Comparison of ENCODE assay signal across 9 mouse cellular contexts in genomic region chr3:103129367-103130159, GRCm38 (mm10). TPM values are rescaled to one million over a fixed set of nuclear protein-coding genes. Genes with fewer than 3 reads are reported as not detected.
DNase-seq lines count a peak whose midpoint lies in the region; ATAC-seq and TF ChIP-seq lines count a peak whose summit lies in the region.
"Had no signal": no experiment of that assay in that cellular context is flagged by ENCODE, and none has a peak within 500 bp of the region (broad histone marks: within the 10 kb centered on the region; RNA-seq: fewer than 3 reads in every experiment).

No protein-coding gene starts in this region.

- peak; percentile 67 to 68; a peak in 3 of 4 replicates for TF ChIP-seq EP300 in MEL (IDR thresholded peaks at IDR 0.05; ENCODE audit: low read depth in 1 of 2, low read length in 2 of 2)

- no peak overlapping the region for H3K4me2 ChIP-seq in hindbrain, embryonic 12.5 days (replicated peaks)
- no peak overlapping the region for H3K4me2 ChIP-seq in hindbrain, embryonic 14.5 days (replicated peaks)
- no peak overlapping the region for H3K4me2 ChIP-seq in embryonic facial prominence, embryonic 14.5 days (ENCODE audit: low read depth, low read length)
- H3K4me2 ChIP-seq in liver, embryonic 16.5 days (ENCODE audit: low read depth, low read length) = peak overlapping the region; percentile 64

- H3K36me3 ChIP-seq in hindbrain, embryonic 12.5 days = no peaks in the 10 kb centered on the region
- no peaks in the 10 kb centered on the region for H3K36me3 ChIP-seq in hindbrain, embryonic 14.5 days (replicated peaks; ENCODE audit: control insufficient read depth, insufficient read depth)
- H3K36me3 ChIP-seq in MEL (ENCODE audit: control insufficient read depth in 1 of 2, insufficient read depth in 2 of 2, low read length in 2 of 2) = peaks cover 0 to 17% of the 10 kb centered on the region in 2 experiments; a peak in 3 of 4 replicates
- H3K36me3 ChIP-seq in embryonic facial prominence, embryonic 14.5 days (ENCODE audit: control insufficient read depth, insufficient read depth, low read length) = 0 out of 2 replicates have a peak, but pooled peaks cover 7% of the 10 kb centered on the region
- H3K36me3 ChIP-seq in liver, embryonic 16.5 days (ENCODE audit: control insufficient read depth, insufficient read depth) = peaks cover 19% of the 10 kb centered on the region

- H3K27me3 ChIP-seq in hindbrain, embryonic 12.5 days = no peaks in the 10 kb centered on the region
- 0 out of 2 replicates have a peak, but pooled peaks cover 7% of the 10 kb centered on the region for H3K27me3 ChIP-seq in hindbrain, embryonic 14.5 days (ENCODE audit: control insufficient read depth, insufficient read depth, low read length)
- H3K27me3 ChIP-seq in MEL (ENCODE audit: control insufficient read depth in 1 of 2, insufficient read depth in 2 of 2, low read length in 2 of 2) = no peaks in the 10 kb centered on the region
- no peaks in the 10 kb centered on the region for H3K27me3 ChIP-seq in embryonic facial prominence, embryonic 14.5 days (replicated peaks; ENCODE audit: control insufficient read depth, insufficient read depth, low read length)
- H3K27me3 ChIP-seq in liver, embryonic 16.5 days (ENCODE audit: control insufficient read depth, insufficient read depth, low read depth, low read length) = no peaks in the 10 kb centered on the region

- TF ChIP-seq RAD21 in MEL (IDR thresholded peaks at IDR 0.05; ENCODE audit: low read depth, low read length) = no peak

- H3K9me3 ChIP-seq in hindbrain, embryonic 12.5 days (replicated peaks) = no peaks in the 10 kb centered on the region
- H3K9me3 ChIP-seq in hindbrain, embryonic 14.5 days (ENCODE audit: control insufficient read depth, low read length) = no peaks in the 10 kb centered on the region
- H3K9me3 ChIP-seq in MEL (replicated peaks; ENCODE audit: insufficient read depth, low read length) = no peaks in the 10 kb centered on the region
- 0 out of 2 replicates have a peak, but pooled peaks cover 3% of the 10 kb centered on the region for H3K9me3 ChIP-seq in embryonic facial prominence, embryonic 14.5 days (ENCODE audit: control insufficient read depth, low read length)
- no peaks in the 10 kb centered on the region for H3K9me3 ChIP-seq in liver, embryonic 16.5 days (replicated peaks; ENCODE audit: control insufficient read depth, low read length)

- H3K79me2 ChIP-seq in MEL (ENCODE audit: control insufficient read depth, insufficient read depth, low read length, poor library complexity) = no peaks in the 10 kb centered on the region

- H3K4me3 ChIP-seq in hindbrain, embryonic 12.5 days = no peak overlapping the region
- no peak overlapping the region for H3K4me3 ChIP-seq in hindbrain, embryonic 14.5 days (replicated peaks; ENCODE audit: low read length)
- H3K4me3 ChIP-seq in MEL (ENCODE audit: control insufficient read depth in 1 of 2, insufficient read depth in 1 of 2, low read depth in 2 of 2, low read length in 2 of 2) = peak overlapping the region; percentile 8 to 10
- H3K4me3 ChIP-seq in embryonic facial prominence, embryonic 14.5 days (ENCODE audit: low read depth, low read length) = no peak overlapping the region
- peak overlapping the region; percentile 62 for H3K4me3 ChIP-seq in liver, embryonic 16.5 days (ENCODE audit: low read depth, low read length)

- no peak for TF ChIP-seq CTCF in MEL (IDR thresholded peaks at IDR 0.05 in 2 of 3, conservative IDR thresholded peaks at IDR 0.05 in 1 of 3; ENCODE audit: control insufficient read depth in 1 of 3, insufficient read depth in 1 of 3, low read depth in 2 of 3, low read length in 3 of 3, poor library complexity in 1 of 3, severe bottlenecking in 1 of 3)

- peaks cover 14% of the 10 kb centered on the region for H3K4me1 ChIP-seq in hindbrain, embryonic 12.5 days
- no peaks in the 10 kb centered on the region; the same call in 1 of the 2 replicates for H3K4me1 ChIP-seq in hindbrain, embryonic 14.5 days (replicated peaks; ENCODE audit: control insufficient read depth, insufficient read depth, low read length)
- peaks cover 9 to 19% of the 10 kb centered on the region in 2 experiments for H3K4me1 ChIP-seq in MEL (ENCODE audit: control insufficient read depth in 1 of 2, insufficient read depth in 2 of 2, low read length in 2 of 2)
- peaks cover 9% of the 10 kb centered on the region; the same call in 1 of the 2 replicates for H3K4me1 ChIP-seq in embryonic facial prominence, embryonic 14.5 days (ENCODE audit: control insufficient read depth, insufficient read depth, low read length)
- peaks cover 44% of the 10 kb centered on the region for H3K4me1 ChIP-seq in liver, embryonic 16.5 days (ENCODE audit: control insufficient read depth, low read depth, low read length)

- H3K9ac ChIP-seq in hindbrain, embryonic 12.5 days = no peak overlapping the region
- H3K9ac ChIP-seq in hindbrain, embryonic 14.5 days = no peak overlapping the region
- H3K9ac ChIP-seq in MEL (ENCODE audit: control insufficient read depth, low read depth, low read length, poor library complexity, severe bottlenecking) = peak overlapping the region; percentile 7; the same call in 1 of the 2 replicates
- H3K9ac ChIP-seq in embryonic facial prominence, embryonic 14.5 days (ENCODE audit: low read depth, low read length) = no peak overlapping the region
- peak overlapping the region; percentile 73 for H3K9ac ChIP-seq in liver, embryonic 16.5 days (ENCODE audit: low read depth, low read length)

- TF ChIP-seq POLR2A in MEL (IDR thresholded peaks at IDR 0.05; ENCODE audit: control insufficient read depth in 1 of 2, insufficient read depth in 1 of 2, low read depth in 1 of 2, low read length in 2 of 2, poor library complexity in 1 of 2) = peak in 1 of 2 experiments; percentile 31; a peak in 1 of 4 replicates

- 0 out of 2 replicates have a peak overlapping the region, but pooled peaks have one; percentile 35 for H3K27ac ChIP-seq in hindbrain, embryonic 12.5 days
- H3K27ac ChIP-seq in hindbrain, embryonic 14.5 days = no peak overlapping the region
- H3K27ac ChIP-seq in MEL (ENCODE audit: control insufficient read depth, low read depth, low read length) = peak overlapping the region; percentile 52
- 0 out of 2 replicates have a peak overlapping the region, but pooled peaks have one; percentile 36 for H3K27ac ChIP-seq in embryonic facial prominence, embryonic 14.5 days (replicated peaks; ENCODE audit: low read depth, low read length)
- peak overlapping the region; percentile 99 for H3K27ac ChIP-seq in liver, embryonic 16.5 days (ENCODE audit: low read length)

- no peak for ATAC-seq in hindbrain, embryonic 12.5 days (ENCODE audit: low FRiP score)
- no peak for ATAC-seq in hindbrain, embryonic 14.5 days (ENCODE audit: low FRiP score)
- ATAC-seq in embryonic facial prominence, embryonic 14.5 days (ENCODE audit: low read depth) = no peak
- ATAC-seq in liver, embryonic 16.5 days (ENCODE audit: low read depth) = peak; percentile 96
- ATAC-seq: inflammation-experienced regulatory T-cells, adult 6 months had no signal

- WGBS in hindbrain, embryonic 12.5 days = 84% methylated on average over 8 of the region's 8 CpGs
- 87% methylated on average over 8 of the region's 8 CpGs for WGBS in hindbrain, embryonic 14.5 days
- 75% methylated on average over 8 of the region's 8 CpGs for WGBS in embryonic facial prominence, embryonic 14.5 days
- 18% methylated on average over 8 of the region's 8 CpGs for WGBS in liver, embryonic 16.5 days (ENCODE audit: insufficient replicate concordance)

- DNase-seq in hindbrain, embryonic 14.5 days (ENCODE audit: low spot score) = no peak
- peak; percentile 86 for DNase-seq in MEL (ENCODE audit: low read depth, low spot score)
- DNase-seq in embryonic facial prominence, embryonic 14.5 days (ENCODE audit: low spot score) = no peak
- no peak for DNase-seq in retina, postnatal 1 day
- no peak for DNase-seq in B cell, adult 2 months
- no peak for DNase-seq in urinary bladder, postnatal 14 days (ENCODE audit: low spot score)

TF ChIP-seq in MEL, 35 proteins besides CTCF, POLR2A, EP300 and RAD21 (continues in another document):
- peak; percentile 54; the same call in 1 of the 2 replicates for TF ChIP-seq GABPA (IDR thresholded peaks at IDR 0.05; ENCODE audit: low read depth, low read length)
- peak; percentile 70 for TF ChIP-seq GATA1 (IDR thresholded peaks at IDR 0.05; ENCODE audit: low read depth, low read length)
- TF ChIP-seq ETS1 (IDR thresholded peaks at IDR 0.05; ENCODE audit: low read depth, low read length) = peak; percentile 67
- no peak for TF ChIP-seq SMC3 (IDR thresholded peaks at IDR 0.05; ENCODE audit: low read depth, low read length)
- TF ChIP-seq JUND (IDR thresholded peaks at IDR 0.05; ENCODE audit: low read depth, low read length) = no peak

RNA-seq across cellular contexts. Expression of gene Dennd2c, which starts 27.2 kb away (rescaled TPM):
- polyA plus RNA-seq in hindbrain, embryonic 12.5 days (2016; fragmentation: Nextera tagmentation; extraction: Ambion mirVana) = 3.6 and 4.3 TPM in 2 replicates
- 1.3 TPM in 2 replicates for polyA plus RNA-seq in hindbrain, embryonic 14.5 days (2014; fragmentation: Nextera tagmentation; extraction: Ambion mirVana)
- total RNA-seq in MEL (2012; rRNA removed) = 5.0 and 5.2 TPM in 2 replicates
- 1 to 10 TPM in 1 of 2 experiments, not detected in 1; 8.0 TPM for polyA plus RNA-seq in MEL (2012; ENCODE audit: insufficient read depth in 1 of 2, insufficient read length in 2 of 2, low read depth in 1 of 2, low replicate concordance in 2 of 2, missing spikeins in 1 of 2)
- polyA plus RNA-seq in embryonic facial prominence, embryonic 14.5 days (2014; fragmentation: Nextera tagmentation; extraction: Ambion mirVana) = 7.6 and 8.5 TPM in 2 replicates
- polyA plus RNA-seq in liver, embryonic 16.5 days (2015; fragmentation: Nextera tagmentation; extraction: Ambion mirVana) = 7.6 and 7.8 TPM in 2 replicates

RNA-seq across cellular contexts. Expression of gene Bcas2, which starts 41.9 kb away (rescaled TPM):
- polyA plus RNA-seq in hindbrain, embryonic 12.5 days (2016; fragmentation: Nextera tagmentation; extraction: Ambion mirVana) = 226 and 235 TPM in 2 replicates
- 184 and 190 TPM in 2 replicates for polyA plus RNA-seq in hindbrain, embryonic 14.5 days (2014; fragmentation: Nextera tagmentation; extraction: Ambion mirVana)
- total RNA-seq in MEL (2012; rRNA removed) = 115 and 117 TPM in 2 replicates
- polyA plus RNA-seq in MEL (2012; ENCODE audit: insufficient read depth in 1 of 2, insufficient read length in 2 of 2, low read depth in 1 of 2, low replicate concordance in 2 of 2, missing spikeins in 1 of 2) = 100 to 1,000 TPM in 1 of 2 experiments, not detected in 1; 166 TPM
- polyA plus RNA-seq in embryonic facial prominence, embryonic 14.5 days (2014; fragmentation: Nextera tagmentation; extraction: Ambion mirVana) = 143 and 163 TPM in 2 replicates
- 117 and 129 TPM in 2 replicates for polyA plus RNA-seq in liver, embryonic 16.5 days (2015; fragmentation: Nextera tagmentation; extraction: Ambion mirVana)

RNA-seq across cellular contexts. Expression of gene Ampd1, which starts 55.7 kb away (rescaled TPM):
- polyA plus RNA-seq in hindbrain, embryonic 12.5 days (2016; fragmentation: Nextera tagmentation; extraction: Ambion mirVana) = 0.48 TPM in 1 of 2 replicates, not detected in the other
- not detected in 2 replicates for polyA plus RNA-seq in hindbrain, embryonic 14.5 days (2014; fragmentation: Nextera tagmentation; extraction: Ambion mirVana)
- total RNA-seq in MEL (2012; rRNA removed) = 0.08 TPM in 1 of 2 replicates, not detected in the other
- under 1 TPM in 1 of 2 experiments, not detected in 1; 0.18 TPM for polyA plus RNA-seq in MEL (2012; ENCODE audit: insufficient read depth in 1 of 2, insufficient read length in 2 of 2, low read depth in 1 of 2, low replicate concordance in 2 of 2, missing spikeins in 1 of 2)
- polyA plus RNA-seq in embryonic facial prominence, embryonic 14.5 days (2014; fragmentation: Nextera tagmentation; extraction: Ambion mirVana) = 14.4 and 23.9 TPM in 2 replicates
- 0.40 and 1.6 TPM in 2 replicates for polyA plus RNA-seq in liver, embryonic 16.5 days (2015; fragmentation: Nextera tagmentation; extraction: Ambion mirVana)

Comparison
In these comparisons a context has a peak if more than half of its experiments do, and no peak if none do; other contexts are left out.
1. H3K4me3 ChIP-seq: peak in MEL (2 of 2) and liver, embryonic 16.5 days (single experiment); none in hindbrain, embryonic 12.5 days (single experiment), hindbrain, embryonic 14.5 days (single experiment) and embryonic facial prominence, embryonic 14.5 days (single experiment).
2. H3K9ac ChIP-seq: peak in MEL (single experiment) and liver, embryonic 16.5 days (single experiment); none in hindbrain, embryonic 12.5 days (single experiment), hindbrain, embryonic 14.5 days (single experiment) and embryonic facial prominence, embryonic 14.5 days (single experiment).